Mouse (Mus musculus) forebrain, embryonic 10.5 days (tissue): Measurements from ENCODE around the gene Olfr1024. TPM values are rescaled to one million over a fixed set of nuclear protein-coding genes. Genes with fewer than 3 reads are reported as not detected.

Experiments used
- DNase-seq: peaks from one replicate; pipeline ENCODE4 v3.0.0-alpha.2; 2017; ENCODE audit warnings: low spot score; ENCODE audit errors: extremely low spot score
- H3K27ac ChIP-seq: fragments of 300-500 bp; sonication (generic); 2 replicates; pipeline ENCODE4 v1.5.1; 2016; ENCODE audit warnings: mild to moderate bottlenecking
- H3K27me3 ChIP-seq: fragments of 300-500 bp; sonication (generic); 2 replicates; pipeline ENCODE4 v1.6.1; 2016; ENCODE audit warnings: mild to moderate bottlenecking; ENCODE audit not compliant: poor library complexity, severe bottlenecking
- H3K36me3 ChIP-seq: fragments of 300-500 bp; sonication (generic); replicated peaks from 2 replicates; pipeline ENCODE4 v1.6.1; 2016; ENCODE audit warnings: mild to moderate bottlenecking, moderate library complexity
- H3K4me1 ChIP-seq: fragments of 300-500 bp; sonication (generic); 2 replicates; pipeline ENCODE4 v1.6.1; 2016
- H3K4me3 ChIP-seq: fragments of 300-500 bp; sonication (generic); 2 replicates; pipeline ENCODE4 v1.5.1; 2016; ENCODE audit warnings: mild to moderate bottlenecking, moderate library complexity
- H3K9me3 ChIP-seq: fragments of 300-500 bp; sonication (generic); 2 replicates; pipeline ENCODE4 v1.6.1; 2016; ENCODE audit warnings: mild to moderate bottlenecking, moderate library complexity
- whole genome bisulfite sequencing: fragments of 180-500 bp; shearing (Covaris S2); methylation state at CpG from one replicate; pipeline ENCODE4 v1.1.7; 2016; 5-methylcytosine and 5-hydroxymethylcytosine counted together
- polyA plus RNA-seq: library from polyadenylated mRNA; unstranded; fragments of >200 nt; fragmentation: Nextera tagmentation; extraction: Ambion mirVana; gene quantifications from 2 replicates; pipeline ENCODE4 v1.2.1, GENCODE M21; 2016

The Olfr1024 gene
- not detected in 2 replicates for polyA plus RNA-seq

DNA sequence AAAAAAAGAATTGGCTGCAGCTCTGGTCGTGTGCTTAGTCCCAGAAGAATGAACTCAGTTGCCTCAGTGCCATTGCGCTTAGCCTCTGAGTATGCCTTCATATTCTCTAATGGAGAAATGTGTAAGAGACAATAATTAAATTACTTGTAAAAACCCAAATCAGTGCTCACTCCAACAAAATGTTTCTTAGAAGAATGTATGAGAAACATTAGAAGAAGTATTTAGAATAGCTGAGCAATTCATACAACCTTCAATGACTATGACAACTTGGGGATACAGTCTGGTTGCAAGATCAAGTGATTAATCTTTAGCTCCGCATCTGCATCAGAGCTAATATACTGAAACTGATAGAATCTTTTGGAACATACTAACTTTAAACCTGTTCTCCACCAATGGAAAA is at the start of gene Olfr1024:
Gene Olfr1024, minus strand, starts transcription at position 101 of the 400 bp plus-strand sequence.
- no peak for DNase-seq
- H3K4me1 ChIP-seq = no peaks in the 10 kb centered on the region
- no peaks in the 10 kb centered on the region for H3K27me3 ChIP-seq
- no peak within 1 kb of the TSS for H3K4me3 ChIP-seq
- no peak within 1 kb of the TSS for H3K27ac ChIP-seq
- no peaks in the 10 kb centered on the region for H3K9me3 ChIP-seq
- 90% methylated on average over 3 of the region's 3 CpGs for WGBS
- H3K36me3 ChIP-seq = no peaks in the 10 kb centered on the region

DNA sequence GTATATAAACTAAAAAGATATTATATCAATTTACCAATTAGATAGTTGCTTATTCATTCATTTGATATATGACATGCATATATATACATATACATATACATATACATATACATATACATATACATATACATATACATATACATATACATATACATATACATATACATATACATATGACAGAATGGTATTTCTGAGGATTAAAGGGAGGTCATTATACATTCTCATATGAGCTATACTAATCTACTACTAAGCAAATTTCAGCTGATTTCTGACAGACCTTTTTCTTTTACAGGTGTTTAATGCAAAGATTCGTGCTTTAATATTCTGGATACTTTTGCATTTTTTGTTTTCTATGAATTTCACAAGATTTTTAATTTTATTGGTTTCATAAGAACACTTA is 45.3 kb upstream of the Olfr1024 start, which contains the start of gene Olfr1028:
Gene Olfr1028, plus strand, starts transcription at position 301 of the 400 bp plus-strand sequence.
- Histone ChIP-seq H3K4me1 (no peaks in the 10 kb centered on the region), H3K27me3 (no peaks in the 10 kb centered on the region), H3K9me3 (no peaks in the 10 kb centered on the region), H3K4me3 (no peak within 1 kb of the TSS), H3K27ac (no peak within 1 kb of the TSS), H3K36me3 (no peaks in the 10 kb centered on the region)
- no peak for DNase-seq
- 81% methylated on average over 1 of the region's 1 CpGs for WGBS

- 91% methylated on average over 3 of the region's 3 CpGs for WGBS
- Histone ChIP-seq H3K27me3 (no peaks in the 10 kb centered on the region), H3K4me3 (no peak within 1 kb of the TSS), H3K9me3 (no peaks in the 10 kb centered on the region), H3K27ac (no peak within 1 kb of the TSS), H3K36me3 (no peaks in the 10 kb centered on the region), H3K4me1 (no peaks in the 10 kb centered on the region)
- DNase-seq = no peak
Measured at GRCm38 (mm10) chr2:85921258-85921657, 16.4 kb upstream of the Olfr1024 start, which contains the start of gene Olfr1026. Gene Olfr1026, plus strand, starts transcription at chr2:85921558.

- no peaks in the 10 kb centered on the region for H3K9me3 ChIP-seq
- H3K4me3 ChIP-seq = no peak within 1 kb of the TSS
- H3K27me3 ChIP-seq = no peaks in the 10 kb centered on the region
- H3K4me1 ChIP-seq = no peaks in the 10 kb centered on the region
- H3K36me3 ChIP-seq = no peaks in the 10 kb centered on the region
- DNase-seq = no peak
- no peak within 1 kb of the TSS for H3K27ac ChIP-seq
- 67% methylated on average over 1 of the region's 1 CpGs for WGBS
Measured at GRCm38 (mm10) chr2:85914893-85915292, 10.0 kb upstream of the Olfr1024 start, which contains the start of gene Olfr1025-ps1. Gene Olfr1025-ps1, plus strand, starts transcription at chr2:85915193.

DNA sequence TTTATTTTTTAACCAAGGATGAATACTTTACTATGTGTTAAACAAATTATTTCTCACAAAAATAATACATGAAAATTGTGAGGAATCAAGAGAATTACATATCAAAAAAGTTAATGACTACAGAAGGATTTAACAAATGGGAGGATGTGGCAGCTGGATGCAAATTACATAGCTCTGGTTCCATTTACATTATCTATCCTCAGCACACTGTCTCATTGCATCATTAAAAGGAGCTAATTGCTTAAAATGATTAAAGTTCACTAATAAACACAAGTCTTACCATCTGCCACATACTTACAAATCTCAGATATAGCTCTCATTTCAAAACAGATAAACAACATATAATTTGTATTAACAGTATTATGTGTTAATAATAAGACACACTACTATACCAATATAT is 8.3 kb upstream of the Olfr1024 start:
- Histone ChIP-seq H3K27me3 (no peaks in the 10 kb centered on the region), H3K4me3 (no peak overlapping the region), H3K4me1 (no peaks in the 10 kb centered on the region), H3K27ac (no peak overlapping the region), H3K36me3 (no peaks in the 10 kb centered on the region), H3K9me3 (no peaks in the 10 kb centered on the region)
- no peak for DNase-seq

DNA sequence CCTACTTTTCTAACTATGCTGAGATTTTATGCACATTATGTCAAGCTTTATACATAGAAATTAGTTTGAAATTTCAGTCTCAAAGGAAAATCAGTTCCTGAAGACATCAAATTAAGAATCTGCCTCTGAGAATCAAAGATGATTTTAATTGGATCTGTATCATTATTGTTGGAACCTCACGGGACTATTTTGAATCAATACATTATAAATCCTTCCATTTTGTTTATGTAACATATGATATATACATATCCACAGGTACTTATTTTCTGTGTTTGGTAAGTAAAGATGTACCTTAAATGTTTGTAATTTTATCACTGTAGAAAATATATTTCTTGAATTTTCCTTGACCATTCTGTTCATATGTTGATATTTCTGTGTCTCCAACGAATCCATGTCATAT is 19.5 kb downstream of the Olfr1024 start, which contains the start of gene Olfr1023:
Gene Olfr1023, plus strand, starts transcription at position 301 of the 400 bp plus-strand sequence.
- no peaks in the 10 kb centered on the region for H3K9me3 ChIP-seq
- H3K4me3 ChIP-seq = no peak within 1 kb of the TSS
- H3K27me3 ChIP-seq = no peaks in the 10 kb centered on the region
- H3K4me1 ChIP-seq = no peaks in the 10 kb centered on the region
- WGBS = 76% methylated on average over 2 of the region's 2 CpGs
- H3K27ac ChIP-seq = no peak within 1 kb of the TSS
- H3K36me3 ChIP-seq = no peaks in the 10 kb centered on the region
- DNase-seq = no peak

GRCm38 (mm10) chr2:85868294-85868693 is 36.6 kb downstream of the Olfr1024 start, which contains the start of gene Olfr1022:
Gene Olfr1022, plus strand, starts transcription at chr2:85868594.
- no peak for DNase-seq
- Histone ChIP-seq H3K36me3 (no peaks in the 10 kb centered on the region), H3K4me3 (no peak within 1 kb of the TSS), H3K9me3 (no peaks in the 10 kb centered on the region), H3K27me3 (no peaks in the 10 kb centered on the region), H3K27ac (no peak within 1 kb of the TSS), H3K4me1 (no peaks in the 10 kb centered on the region)
- WGBS = 72% methylated on average over 2 of the region's 2 CpGs

Other genes starting within 250 kb of the Olfr1024 start
- gene Olfr154, start 240.6 kb downstream of the Olfr1024 start, polyA plus RNA-seq = not detected in 2 replicates
- gene Olfr1006, start 226.3 kb downstream of the Olfr1024 start, polyA plus RNA-seq = not detected in 2 replicates
- not detected in 2 replicates for gene Olfr1008, start 215.6 kb downstream of the Olfr1024 start, polyA plus RNA-seq
- not detected in 2 replicates for gene Olfr1009, start 189.6 kb downstream of the Olfr1024 start, polyA plus RNA-seq
- not detected in 2 replicates for gene Olfr1012, start 142.3 kb downstream of the Olfr1024 start, polyA plus RNA-seq
- not detected in 2 replicates for gene Olfr1013, start 138.0 kb downstream of the Olfr1024 start, polyA plus RNA-seq
- not detected in 2 replicates for gene Olfr1014, start 132.3 kb downstream of the Olfr1024 start, polyA plus RNA-seq
- not detected in 2 replicates for gene Olfr1015, start 123.0 kb downstream of the Olfr1024 start, polyA plus RNA-seq
- not detected in 2 replicates for gene Olfr1016, start 102.5 kb downstream of the Olfr1024 start, polyA plus RNA-seq
- gene Olfr1018, start 86.6 kb downstream of the Olfr1024 start, polyA plus RNA-seq = not detected in 2 replicates
- gene Olfr1019, start 59.6 kb downstream of the Olfr1024 start, polyA plus RNA-seq = not detected in 2 replicates
- gene Olfr1020, start 58.0 kb downstream of the Olfr1024 start, polyA plus RNA-seq = not detected in 2 replicates
- not detected in 2 replicates for gene Olfr1022, start 36.5 kb downstream of the Olfr1024 start, polyA plus RNA-seq
- gene Olfr1023, start 19.4 kb downstream of the Olfr1024 start, polyA plus RNA-seq = not detected in 2 replicates
- gene Olfr1025-ps1, start 10.1 kb upstream of the Olfr1024 start, polyA plus RNA-seq = not detected in 2 replicates
- not detected in 2 replicates for gene Olfr1026, start 16.5 kb upstream of the Olfr1024 start, polyA plus RNA-seq
- gene Olfr1028, start 45.4 kb upstream of the Olfr1024 start, polyA plus RNA-seq = not detected in 2 replicates
- gene Olfr1029, start 68.8 kb upstream of the Olfr1024 start, polyA plus RNA-seq = not detected in 2 replicates
- not detected in 2 replicates for gene Olfr1030, start 74.2 kb upstream of the Olfr1024 start, polyA plus RNA-seq
- not detected in 2 replicates for gene Olfr1031, start 85.3 kb upstream of the Olfr1024 start, polyA plus RNA-seq
- gene Olfr1032, start 100.5 kb upstream of the Olfr1024 start, polyA plus RNA-seq = not detected in 2 replicates
- not detected in 2 replicates for gene Olfr1033, start 115.6 kb upstream of the Olfr1024 start, polyA plus RNA-seq
- gene Olfr1034, start 140.8 kb upstream of the Olfr1024 start, polyA plus RNA-seq = not detected in 2 replicates
- gene Olfr1036, start 168.9 kb upstream of the Olfr1024 start, polyA plus RNA-seq = not detected in 2 replicates
- not detected in 2 replicates for gene Olfr1037, start 182.3 kb upstream of the Olfr1024 start, polyA plus RNA-seq
- not detected in 2 replicates for gene Olfr1039, start 230.9 kb upstream of the Olfr1024 start, polyA plus RNA-seq
- gene Olfr1040, start 241.7 kb upstream of the Olfr1024 start, polyA plus RNA-seq = not detected in 2 replicates